Mouse (Mus musculus): ENCODE measurements around the gene Slc25a21. TPM values are rescaled to one million over a fixed set of nuclear protein-coding genes. Genes with fewer than 3 reads are reported as not detected.
A peak's percentile ranks its signal among the peaks of the same experiment; 100 is the strongest.

The Slc25a21 gene
- polyA plus RNA-seq, 1 experiment from 2014 or later, result 3.4 TPM

DNA sequence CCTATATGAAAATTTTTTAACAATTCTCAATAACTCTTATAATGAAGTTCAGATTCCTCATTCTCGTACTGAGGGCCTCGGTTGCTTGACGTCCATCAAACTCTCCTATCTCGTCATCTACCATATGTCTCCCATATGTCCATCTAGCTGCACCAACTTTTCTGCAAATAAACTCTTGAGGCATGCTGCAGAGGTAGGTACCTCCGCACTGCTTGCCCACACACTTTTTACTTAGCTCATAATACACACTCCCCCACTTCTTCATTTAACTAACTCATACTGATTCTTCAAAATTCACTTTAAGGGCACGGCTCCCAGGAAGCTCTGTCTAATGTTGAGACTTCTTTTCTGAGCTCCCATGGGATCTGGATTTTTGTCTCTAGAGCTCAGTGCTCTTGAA lies 222.0 kb downstream of the Slc25a21 start:
- 88% methylated on average over 6 of the region's 6 CpGs for WGBS
- Histone ChIP-seq H3K9me3 (ENCODE audit: low read length) (no peaks in the 10 kb centered on the region), H3K4me2 (replicated peaks; ENCODE audit: low read depth, low read length) (no peak overlapping the region), H3K27me3 (ENCODE audit: insufficient read depth, low read length) (no peaks in the 10 kb centered on the region), H3K4me1 (ENCODE audit: insufficient read depth, low read length) (no peaks in the 10 kb centered on the region), H3K4me3 (ENCODE audit: low read length) (no peak overlapping the region), H3K9ac (replicated peaks; ENCODE audit: low read length) (no peak overlapping the region), H3K36me3 (ENCODE audit: insufficient read depth, low read length) (no peaks in the 10 kb centered on the region), H3K27ac (ENCODE audit: low read length) (no peak overlapping the region)
- ATAC-seq (ENCODE audit: low FRiP score, low TSS enrichment), result no peak

DNA sequence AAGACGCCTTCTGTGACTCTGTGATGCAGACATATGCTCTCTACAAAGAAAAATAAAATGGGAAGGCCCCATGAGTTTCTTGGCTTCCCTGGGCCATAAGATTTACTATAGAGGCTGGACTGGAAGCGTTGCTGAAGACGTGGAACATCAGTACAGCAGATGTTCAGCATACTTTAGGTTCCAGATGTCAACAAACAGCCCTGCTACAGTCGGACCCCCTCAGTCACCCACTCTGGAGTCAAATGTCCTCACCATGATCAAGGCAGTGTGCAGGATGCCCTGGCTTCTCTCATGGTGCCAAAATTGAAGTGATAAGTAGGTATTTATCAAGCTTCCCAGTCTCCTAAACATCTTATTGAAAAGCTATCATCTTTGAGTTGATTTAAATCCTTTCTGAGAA lies 234.0 kb downstream of the Slc25a21 start:
- H3K4me1 ChIP-seq (ENCODE audit: insufficient read depth, low read length), result peaks cover 11% of the 10 kb centered on the region
- 30% methylated on average over 4 of the region's 4 CpGs for WGBS
- peaks cover 3% of the 10 kb centered on the region; the same call in 1 of the 2 replicates for H3K9me3 ChIP-seq (ENCODE audit: low read length)
- H3K4me2 ChIP-seq (replicated peaks; ENCODE audit: low read depth, low read length), result no peak overlapping the region
- no peak overlapping the region for H3K27ac ChIP-seq (ENCODE audit: low read length)
- no peak for ATAC-seq (ENCODE audit: low FRiP score, low TSS enrichment)
- no peak overlapping the region for H3K9ac ChIP-seq (replicated peaks; ENCODE audit: low read length)
- H3K27me3 ChIP-seq (ENCODE audit: insufficient read depth, low read length), result no peaks in the 10 kb centered on the region
- no peak overlapping the region for H3K4me3 ChIP-seq (ENCODE audit: low read length)
- no peaks in the 10 kb centered on the region for H3K36me3 ChIP-seq (ENCODE audit: insufficient read depth, low read length)

DNA sequence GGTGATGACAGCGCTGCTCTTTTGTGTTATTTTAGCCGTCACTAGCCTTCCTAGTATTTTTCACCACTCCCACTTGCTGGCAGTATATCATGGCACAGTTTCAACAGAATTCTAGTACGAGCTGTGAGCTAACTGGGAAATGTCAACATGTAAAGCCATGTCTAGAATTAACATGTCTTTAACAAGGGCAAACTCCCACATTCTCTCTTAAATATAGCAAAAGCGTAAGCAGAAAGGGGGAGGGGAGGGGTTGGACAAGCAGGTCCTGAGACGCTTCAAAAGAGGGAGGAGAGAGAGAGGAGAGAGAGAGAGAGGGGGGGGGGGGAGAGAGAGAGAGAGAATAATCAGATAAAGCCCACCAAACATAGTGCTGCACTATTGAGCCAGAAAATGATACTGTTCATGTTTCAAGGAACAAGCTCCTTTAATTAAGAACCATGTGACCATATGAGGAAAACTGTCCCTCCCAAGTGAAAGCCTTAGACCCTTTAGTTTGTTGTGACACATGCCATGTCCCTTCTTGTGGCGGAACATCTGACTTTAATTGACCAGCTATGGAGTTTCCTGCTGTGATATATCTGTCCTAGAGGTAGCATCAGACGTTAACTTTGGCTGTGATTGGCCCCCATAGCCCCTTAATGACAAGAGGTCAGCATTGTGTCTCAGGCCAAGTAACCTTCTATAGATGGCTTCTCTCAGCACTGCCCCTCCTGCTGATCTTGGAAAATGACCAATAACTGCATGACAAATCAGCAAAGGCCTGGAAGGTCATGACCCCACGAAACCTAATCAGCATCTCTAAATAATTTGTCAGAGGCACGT lies 237.8 kb downstream of the Slc25a21 start:
- H3K27me3 ChIP-seq (ENCODE audit: insufficient read depth, low read length), result peaks cover 13% of the 10 kb centered on the region
- peak overlapping the region; percentile 24 for H3K4me2 ChIP-seq (replicated peaks; ENCODE audit: low read depth, low read length)
- no peak overlapping the region for H3K27ac ChIP-seq (ENCODE audit: low read length)
- no peaks in the 10 kb centered on the region for H3K36me3 ChIP-seq (ENCODE audit: insufficient read depth, low read length)
- ATAC-seq (ENCODE audit: low FRiP score, low TSS enrichment), result peak; percentile 57; the same call in 1 of the 2 replicates
- peaks cover 11% of the 10 kb centered on the region for H3K4me1 ChIP-seq (ENCODE audit: insufficient read depth, low read length)
- 11% methylated on average over 9 of the region's 9 CpGs for whole genome bisulfite sequencing
- peak overlapping the region; percentile 6; the same call in 1 of the 2 replicates for H3K4me3 ChIP-seq (ENCODE audit: low read length)
- no peaks in the 10 kb centered on the region for H3K9me3 ChIP-seq (ENCODE audit: low read length)
- H3K9ac ChIP-seq (replicated peaks; ENCODE audit: low read length), result no peak overlapping the region

DNA sequence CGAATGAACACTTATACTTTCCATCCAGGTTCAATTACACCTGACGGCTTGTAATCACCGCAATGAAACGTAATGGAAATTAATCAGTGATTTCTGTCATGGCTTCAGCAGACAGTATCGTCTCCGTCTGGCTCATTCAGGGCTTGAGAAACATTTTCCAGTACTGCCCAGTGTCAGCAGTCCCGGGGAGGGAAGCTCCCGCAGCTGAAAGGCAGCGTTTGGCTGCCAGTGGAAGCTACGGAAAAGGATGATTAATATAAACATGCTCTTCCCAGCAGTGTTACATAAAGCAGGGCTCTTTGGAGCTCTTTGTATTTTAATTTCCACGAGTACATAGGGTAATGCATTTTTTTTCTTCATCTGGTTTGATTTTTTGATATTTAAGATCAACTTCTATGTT lies 239.0 kb downstream of the Slc25a21 start:
- H3K27ac ChIP-seq (ENCODE audit: low read length), result no peak overlapping the region
- ATAC-seq (ENCODE audit: low FRiP score, low TSS enrichment), result no peak
- H3K4me2 ChIP-seq (replicated peaks; ENCODE audit: low read depth, low read length), result no peak overlapping the region
- no peak overlapping the region for H3K9ac ChIP-seq (replicated peaks; ENCODE audit: low read length)
- peaks cover 11% of the 10 kb centered on the region for H3K4me1 ChIP-seq (ENCODE audit: insufficient read depth, low read length)
- no peaks in the 10 kb centered on the region for H3K9me3 ChIP-seq (ENCODE audit: low read length)
- H3K4me3 ChIP-seq (ENCODE audit: low read length), result no peak overlapping the region
- 38% methylated on average over 11 of the region's 11 CpGs for WGBS
- no peaks in the 10 kb centered on the region for H3K36me3 ChIP-seq (ENCODE audit: insufficient read depth, low read length)
- H3K27me3 ChIP-seq (ENCODE audit: insufficient read depth, low read length), result peaks cover 13% of the 10 kb centered on the region

DNA sequence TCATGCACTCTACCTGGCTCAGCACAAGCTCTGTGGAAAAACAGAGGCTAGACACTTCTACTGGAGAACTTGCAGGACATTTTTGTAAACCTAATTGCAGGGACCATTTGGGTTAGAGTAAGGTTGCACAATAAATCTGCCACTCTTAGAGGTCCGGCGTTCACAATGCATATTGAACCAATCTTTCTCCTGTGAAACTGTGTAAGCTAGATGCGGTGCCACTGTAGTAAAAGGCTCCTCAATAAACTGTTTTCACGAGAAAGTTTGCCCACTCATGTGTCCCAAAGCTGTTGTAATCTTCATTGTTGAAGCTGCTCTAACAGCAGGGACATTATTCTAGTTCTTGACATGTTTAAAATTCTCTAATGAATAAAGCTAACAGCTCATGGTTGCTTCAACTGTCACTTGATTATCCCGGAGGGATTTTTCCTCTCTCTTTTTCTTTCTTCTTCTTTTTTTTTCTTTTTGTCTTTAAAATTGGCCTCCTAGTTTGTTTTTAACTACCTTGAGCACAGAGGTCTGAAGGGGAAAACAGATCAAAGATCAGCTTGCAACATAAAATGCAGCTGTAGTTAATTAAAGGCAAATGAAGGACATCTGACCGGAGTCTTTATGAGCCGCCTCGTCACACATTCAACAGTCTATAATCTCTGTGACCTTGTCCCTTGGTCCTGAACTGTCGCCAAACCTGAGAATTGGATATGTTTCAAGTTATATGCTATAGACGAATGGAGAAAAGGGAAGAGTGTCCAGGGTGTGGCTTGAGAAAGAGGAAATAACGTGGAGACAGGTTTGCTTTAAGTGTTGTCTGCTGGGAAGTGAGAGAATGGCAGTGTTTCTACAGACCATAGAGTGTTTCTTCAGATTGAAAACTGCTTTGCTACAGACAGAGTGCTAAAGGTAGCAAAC lies 245.3 kb downstream of the Slc25a21 start:
- 21% methylated on average over 11 of the region's 11 CpGs for WGBS
- Histone ChIP-seq H3K9me3 (ENCODE audit: low read length) (no peaks in the 10 kb centered on the region), H3K9ac (replicated peaks; ENCODE audit: low read length) (no peak overlapping the region), H3K4me3 (ENCODE audit: low read length) (no peak overlapping the region), H3K36me3 (ENCODE audit: insufficient read depth, low read length) (no peaks in the 10 kb centered on the region), H3K4me1 (ENCODE audit: insufficient read depth, low read length) (no peaks in the 10 kb centered on the region), H3K4me2 (replicated peaks; ENCODE audit: low read depth, low read length) (no peak overlapping the region), H3K27me3 (ENCODE audit: insufficient read depth, low read length) (peaks cover 8% of the 10 kb centered on the region), H3K27ac (ENCODE audit: low read length) (no peak overlapping the region)
- peak; percentile 23; the same call in 1 of the 2 replicates for ATAC-seq (ENCODE audit: low FRiP score, low TSS enrichment)

DNA sequence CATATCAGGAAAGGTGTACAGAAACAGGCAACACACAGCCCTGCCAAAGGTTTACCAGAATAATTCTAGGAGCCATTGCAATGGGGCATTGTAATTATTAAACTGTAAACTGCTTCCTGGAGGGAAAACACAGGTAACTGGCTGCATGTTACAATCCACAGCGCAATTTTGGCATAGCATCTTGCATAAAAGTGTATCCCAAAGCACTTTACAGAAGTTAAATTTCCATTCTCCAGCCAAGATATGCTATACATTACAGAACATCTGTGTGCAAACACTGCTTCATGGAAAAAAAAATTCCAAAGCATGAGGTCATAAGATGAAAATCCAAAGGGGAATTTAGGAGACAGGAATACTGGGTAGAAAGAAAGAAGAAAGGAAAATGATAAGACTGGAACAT lies 253.0 kb downstream of the Slc25a21 start:
- Histone ChIP-seq H3K4me3 (ENCODE audit: low read length) (no peak overlapping the region), H3K27me3 (ENCODE audit: insufficient read depth, low read length) (no peaks in the 10 kb centered on the region), H3K4me1 (ENCODE audit: insufficient read depth, low read length) (no peaks in the 10 kb centered on the region), H3K9ac (replicated peaks; ENCODE audit: low read length) (no peak overlapping the region), H3K27ac (ENCODE audit: low read length) (no peak overlapping the region), H3K9me3 (ENCODE audit: low read length) (no peaks in the 10 kb centered on the region), H3K36me3 (ENCODE audit: insufficient read depth, low read length) (no peaks in the 10 kb centered on the region), H3K4me2 (replicated peaks; ENCODE audit: low read depth, low read length) (no peak overlapping the region)
- ATAC-seq (ENCODE audit: low FRiP score, low TSS enrichment), result no peak
- WGBS, result 80% methylated on average over 1 of the region's 1 CpGs

DNA sequence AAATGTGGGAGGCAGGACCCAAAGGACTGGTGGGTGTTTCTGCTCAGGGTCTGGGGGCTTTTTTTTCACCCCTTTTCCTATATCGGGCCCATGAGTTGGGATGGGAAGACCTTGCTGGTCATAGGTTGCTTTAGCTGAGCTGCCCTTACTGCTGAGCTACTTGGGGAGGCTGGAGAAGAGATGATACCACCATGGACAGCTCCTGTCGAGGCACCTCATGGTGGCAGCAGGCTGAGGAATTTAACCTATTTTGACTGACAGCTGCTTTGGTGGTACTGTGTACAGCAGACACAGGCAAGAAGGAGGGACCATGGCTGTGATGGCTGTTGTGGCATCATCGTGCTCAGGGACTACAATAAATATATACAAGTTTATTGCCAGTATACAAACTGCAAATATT lies 256.4 kb downstream of the Slc25a21 start:
- H3K36me3 ChIP-seq (ENCODE audit: insufficient read depth, low read length), result no peaks in the 10 kb centered on the region
- H3K4me2 ChIP-seq (replicated peaks; ENCODE audit: low read depth, low read length), result no peak overlapping the region
- no peak overlapping the region for H3K9ac ChIP-seq (replicated peaks; ENCODE audit: low read length)
- H3K4me3 ChIP-seq (ENCODE audit: low read length), result no peak overlapping the region
- no peaks in the 10 kb centered on the region for H3K27me3 ChIP-seq (ENCODE audit: insufficient read depth, low read length)
- H3K27ac ChIP-seq (ENCODE audit: low read length), result no peak overlapping the region
- no peaks in the 10 kb centered on the region for H3K4me1 ChIP-seq (ENCODE audit: insufficient read depth, low read length)
- H3K9me3 ChIP-seq (ENCODE audit: low read length), result no peaks in the 10 kb centered on the region
- ATAC-seq (ENCODE audit: low FRiP score, low TSS enrichment), result no peak
- WGBS, result 63% methylated on average over 3 of the region's 3 CpGs

DNA sequence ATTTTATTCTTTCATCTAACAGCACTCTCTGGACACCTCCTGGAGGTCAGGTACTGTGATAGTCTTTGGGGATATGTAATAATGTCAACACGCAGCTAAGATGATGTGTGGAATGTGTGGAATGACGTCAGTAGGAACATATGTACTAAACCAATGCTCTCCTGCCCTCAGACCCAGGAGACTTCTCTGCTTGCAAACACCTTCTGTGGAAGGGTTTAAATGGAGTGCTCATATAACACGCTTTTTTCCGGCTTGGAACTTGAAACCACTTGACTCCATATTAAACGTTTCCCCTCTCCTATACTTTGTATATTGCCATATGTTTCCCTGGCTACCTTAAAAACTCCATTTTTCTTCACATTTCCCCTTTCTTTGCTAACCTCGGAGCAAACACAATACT lies 279.1 kb downstream of the Slc25a21 start:
- 75% methylated on average over 6 of the region's 6 CpGs for WGBS
- H3K27ac ChIP-seq (ENCODE audit: low read length), result no peak overlapping the region

DNA sequence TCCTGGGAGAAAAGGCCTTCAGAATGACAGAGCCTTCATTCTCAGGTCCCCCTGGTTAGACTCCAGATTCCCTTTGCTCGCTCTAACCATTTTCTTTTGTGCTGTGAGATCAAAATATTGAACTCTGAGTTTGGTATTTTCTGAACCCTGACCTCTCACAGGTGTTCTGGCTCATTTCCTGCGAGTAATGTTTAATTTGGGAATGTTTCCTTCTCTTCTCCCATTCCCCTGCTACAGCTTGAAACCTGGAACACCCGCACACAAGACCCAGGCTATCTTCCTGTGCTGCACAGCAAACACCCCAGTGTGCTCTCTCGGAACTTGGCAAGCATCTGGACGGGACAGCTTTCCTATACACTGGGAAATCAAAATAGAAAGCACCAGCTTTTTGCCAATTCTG lies 290.8 kb downstream of the Slc25a21 start:
- 49% methylated on average over 5 of the region's 5 CpGs for WGBS
- Histone ChIP-seq H3K4me3 (ENCODE audit: low read length) (no peak overlapping the region), H3K27me3 (ENCODE audit: insufficient read depth, low read length) (no peaks in the 10 kb centered on the region), H3K4me1 (ENCODE audit: insufficient read depth, low read length) (0 out of 2 replicates have a peak, but pooled peaks cover 6% of the 10 kb centered on the region), H3K27ac (ENCODE audit: low read length) (peak overlapping the region; percentile 58; the same call in 1 of the 2 replicates), H3K9me3 (ENCODE audit: low read length) (0 out of 2 replicates have a peak, but pooled peaks cover 3% of the 10 kb centered on the region), H3K9ac (replicated peaks; ENCODE audit: low read length) (no peak overlapping the region), H3K36me3 (ENCODE audit: insufficient read depth, low read length) (no peaks in the 10 kb centered on the region), H3K4me2 (replicated peaks; ENCODE audit: low read depth, low read length) (no peak overlapping the region)
- no peak for ATAC-seq (ENCODE audit: low FRiP score, low TSS enrichment)

More for the DNA sequence above, 279.1 kb downstream of the Slc25a21 start:
- no peaks in the 10 kb centered on the region for H3K4me1 ChIP-seq (ENCODE audit: insufficient read depth, low read length)
- H3K36me3 ChIP-seq (ENCODE audit: insufficient read depth, low read length), result no peaks in the 10 kb centered on the region
- ATAC-seq (ENCODE audit: low FRiP score, low TSS enrichment), result no peak
- no peaks in the 10 kb centered on the region for H3K9me3 ChIP-seq (ENCODE audit: low read length)
- H3K4me3 ChIP-seq (ENCODE audit: low read length), result no peak overlapping the region
- no peaks in the 10 kb centered on the region for H3K27me3 ChIP-seq (ENCODE audit: insufficient read depth, low read length)
- H3K4me2 ChIP-seq (replicated peaks; ENCODE audit: low read depth, low read length), result no peak overlapping the region
- no peak overlapping the region for H3K9ac ChIP-seq (replicated peaks; ENCODE audit: low read length)

Data from kidney, embryonic 16.5 days (tissue).